Mouse (Mus musculus) layer of hippocampus, postnatal 10 days (tissue): Measurements from ENCODE around the gene Dnttip1. TPM values are rescaled to one million over a fixed set of nuclear protein-coding genes. Genes with fewer than 3 reads are reported as not detected.

Source experiments
- DNase-seq, 2 experiments: peaks; one replicate each; pipeline ENCODE4 v3.0.0; 2021; ENCODE audit warnings: low spot score in 2 of 2
- total RNA-seq, 2 experiments: library from RNA; stranded (reverse); gene quantifications; 2 replicates each; pipeline ENCODE4 v1.2.3; 2021

Gene Dnttip1
- total RNA-seq, 2 experiments from 2014 or later: 41.9 to 46.0 TPM

GRCm38 (mm10) chr2:164752454-164752853 is 6.7 kb downstream of the Dnttip1 start:
- DNase-seq: no peak

- no peak for DNase-seq
These were observed 8.3 kb downstream of the Dnttip1 start for GRCm38 (mm10) chr2:164754105-164754504.

- DNase-seq: no peak
These were observed 9.0 kb downstream of the Dnttip1 start for GRCm38 (mm10) chr2:164754800-164755199.

GRCm38 (mm10) chr2:164757841-164758240 is 12.1 kb downstream of the Dnttip1 start:
- DNase-seq: no peak

- DNase-seq: no peak
These were observed 12.9 kb downstream of the Dnttip1 start for GRCm38 (mm10) chr2:164758692-164759091.

GRCm38 (mm10) chr2:164760059-164760833 is 14.5 kb downstream of the Dnttip1 start:
- DNase-seq: no peak

- no peak for DNase-seq
These were observed 15.7 kb downstream of the Dnttip1 start for GRCm38 (mm10) chr2:164761502-164761901.

- DNase-seq: no peak
These were observed 16.2 kb downstream of the Dnttip1 start for GRCm38 (mm10) chr2:164761971-164762370.

- no peak for DNase-seq
These were observed 16.8 kb downstream of the Dnttip1 start for GRCm38 (mm10) chr2:164762593-164762992.

GRCm38 (mm10) chr2:164765841-164766240 is 20.1 kb downstream of the Dnttip1 start:
- DNase-seq: no peak

GRCm38 (mm10) chr2:164767812-164768540 is 22.2 kb downstream of the Dnttip1 start:
- peak in 1 of 2 experiments; percentile 33 for DNase-seq

GRCm38 (mm10) chr2:164769258-164770037 is 23.7 kb downstream of the Dnttip1 start, which contains the start of gene Ube2c:
Ube2c (plus strand) TSS chr2:164769898.
- DNase-seq: peak; percentile 98 to 99

GRCm38 (mm10) chr2:164770279-164770678 is 24.5 kb downstream of the Dnttip1 start:
- no peak for DNase-seq

- DNase-seq: no peak
These were observed 25.3 kb downstream of the Dnttip1 start for GRCm38 (mm10) chr2:164771123-164771522.

GRCm38 (mm10) chr2:164773229-164773988 is 27.6 kb downstream of the Dnttip1 start:
- DNase-seq: no peak

- no peak for DNase-seq
These were observed 28.2 kb downstream of the Dnttip1 start for GRCm38 (mm10) chr2:164773989-164774364.

- DNase-seq: no peak
These were observed 30.3 kb downstream of the Dnttip1 start for GRCm38 (mm10) chr2:164776130-164776529.

- no peak for DNase-seq
These were observed 31.0 kb downstream of the Dnttip1 start for GRCm38 (mm10) chr2:164776801-164777200.

- no peak for DNase-seq
These were observed 31.6 kb downstream of the Dnttip1 start for GRCm38 (mm10) chr2:164777246-164778014.

GRCm38 (mm10) chr2:164778015-164778287 is 32.2 kb downstream of the Dnttip1 start:
- no peak for DNase-seq
